ENCODE assay signal across 8 mouse cellular contexts in the genomic region with DNA sequence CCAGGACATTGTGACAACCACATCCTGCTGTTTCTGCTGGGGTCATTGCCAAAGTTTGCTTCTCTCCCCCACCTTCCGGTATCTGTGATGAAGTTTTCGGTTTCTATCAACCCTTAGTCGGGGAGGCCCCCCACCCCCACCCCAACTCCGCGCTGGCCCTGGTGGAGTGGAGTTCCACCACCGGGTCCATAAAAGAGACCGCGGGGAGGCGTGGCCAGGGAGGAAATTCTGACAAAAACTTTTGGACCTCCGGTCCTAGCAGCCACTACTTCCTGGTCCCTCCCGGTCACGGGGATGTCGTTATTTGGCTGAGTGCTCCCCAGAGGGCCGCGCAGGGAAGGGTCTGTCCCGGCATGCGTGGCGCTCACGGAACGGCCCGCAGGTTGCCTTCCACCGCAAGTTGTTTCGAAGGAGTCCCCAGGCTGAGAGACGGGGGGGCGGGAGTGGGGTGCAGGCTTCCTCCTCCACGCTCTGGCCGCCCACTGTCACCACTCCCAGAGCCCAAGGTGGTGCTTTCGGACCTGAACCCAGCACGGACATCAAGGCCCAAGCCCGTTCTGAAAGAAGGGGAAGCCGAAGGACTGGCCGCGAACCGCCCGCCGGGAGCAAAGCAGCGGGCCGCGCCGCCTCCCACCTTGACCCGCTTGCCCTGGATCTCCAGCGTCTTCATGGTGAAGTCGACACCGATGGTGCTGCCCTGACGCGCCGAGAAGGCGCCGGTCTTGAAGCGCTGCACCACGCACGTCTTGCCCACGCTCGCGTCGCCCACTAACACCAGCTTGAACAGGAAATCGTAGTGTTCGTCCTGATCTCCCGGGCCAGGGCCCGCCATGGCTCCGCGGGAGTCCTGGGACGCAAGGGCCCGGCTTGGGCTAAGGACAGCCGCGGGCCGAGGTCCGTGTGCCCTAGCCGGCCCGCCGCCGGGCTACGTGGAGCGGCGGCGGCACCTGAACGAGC. TPM values are rescaled to one million over a fixed set of nuclear protein-coding genes. Genes with fewer than 3 reads are reported as not detected.
DNase-seq lines count a peak whose midpoint lies in the region; ATAC-seq and TF ChIP-seq lines count a peak whose summit lies in the region.

No protein-coding gene starts in this region.

- H3K27me3 ChIP-seq in embryonic facial prominence, embryonic 14.5 days (replicated peaks; ENCODE audit: control insufficient read depth, insufficient read depth, low read length), result no peaks in the 10 kb centered on the region
- H3K27me3 ChIP-seq in liver, adult 2 months (ENCODE audit: control insufficient read depth, insufficient read depth, low read length), result no peaks in the 10 kb centered on the region

- no peaks in the 10 kb centered on the region for H3K9me3 ChIP-seq in embryonic facial prominence, embryonic 14.5 days (ENCODE audit: control insufficient read depth, low read length)

- peak; percentile 54 for DNase-seq in embryo, embryonic 10 days (ENCODE audit: low spot score)
- DNase-seq in embryo, embryonic 9.5 days (ENCODE audit: extremely low spot score), result no peak
- peak; percentile 40 for DNase-seq in embryonic facial prominence, embryonic 14.5 days (ENCODE audit: low spot score)
- peak; percentile 79 to 87 for DNase-seq in heart, adult 9 months (ENCODE audit: low spot score in 2 of 2)
- peak; percentile 76 to 78 for DNase-seq in kidney, adult 8-10 months
- DNase-seq in liver, adult 2 months (ENCODE audit: extremely low read depth, low read depth, low spot score), result peak; percentile 80
- peak; percentile 75 to 82 for DNase-seq in spleen, postnatal 36 days (ENCODE audit: low spot score in 2 of 2)

- peak; percentile 63; the same call in 1 of the 2 replicates for TF ChIP-seq POLR2A in liver, adult 2 months (IDR thresholded peaks at IDR 0.05; ENCODE audit: extremely low read depth, insufficient read depth, low read length)

- H3K4me2 ChIP-seq in embryonic facial prominence, embryonic 14.5 days (ENCODE audit: low read depth, low read length), result peak overlapping the region; percentile 91

- peak overlapping the region; percentile 79 for H3K9ac ChIP-seq in embryonic facial prominence, embryonic 14.5 days (ENCODE audit: low read depth, low read length)
- peak overlapping the region; percentile 93 for H3K9ac ChIP-seq in liver, adult 2 months (ENCODE audit: low read depth, low read length)

- H3K4me3 ChIP-seq in embryonic facial prominence, embryonic 14.5 days (ENCODE audit: low read depth, low read length), result peak overlapping the region; percentile 75
- H3K4me3 ChIP-seq in liver, adult 2 months (ENCODE audit: insufficient read depth, low read depth, low read length), result peak overlapping the region; percentile 85

- ATAC-seq in embryonic facial prominence, embryonic 14.5 days (ENCODE audit: low read depth), result peak; percentile 48
- ATAC-seq in monocyte, adult 5-6 weeks (replicated peaks; ENCODE audit: insufficient number of reproducible peaks, low FRiP score, low TSS enrichment, poor library complexity, severe bottlenecking), result peak; percentile 3; the same call in 1 of the 2 replicates

- peaks cover 14% of the 10 kb centered on the region; the same call in 1 of the 2 replicates for H3K36me3 ChIP-seq in embryonic facial prominence, embryonic 14.5 days (ENCODE audit: control insufficient read depth, insufficient read depth, low read length)
- H3K36me3 ChIP-seq in liver, adult 2 months (ENCODE audit: control insufficient read depth, insufficient read depth, low read length), result no peaks in the 10 kb centered on the region; the same call in 1 of the 2 replicates

- H3K79me2 ChIP-seq in liver, adult 2 months (ENCODE audit: control insufficient read depth, insufficient read depth, low read length), result peaks cover 14% of the 10 kb centered on the region; the same call in 1 of the 2 replicates

- WGBS in embryonic facial prominence, embryonic 14.5 days, result 1% methylated on average over 44 of the region's 77 CpGs
- under 1% methylated on average over 77 of the region's 77 CpGs for WGBS in liver, adult 2 months

- TF ChIP-seq CTCF in liver, adult 2 months (IDR thresholded peaks at IDR 0.05; ENCODE audit: low read depth, low read length), result no peak

- H3K27ac ChIP-seq in embryonic facial prominence, embryonic 14.5 days (replicated peaks; ENCODE audit: low read depth, low read length), result peak overlapping the region; percentile 71
- peak overlapping the region; percentile 97 for H3K27ac ChIP-seq in liver, adult 2 months (replicated peaks; ENCODE audit: insufficient read depth, low read depth, low read length)

- H3K4me1 ChIP-seq in embryonic facial prominence, embryonic 14.5 days (ENCODE audit: control insufficient read depth, insufficient read depth, low read length), result peaks cover 15% of the 10 kb centered on the region
- peaks cover 17% of the 10 kb centered on the region for H3K4me1 ChIP-seq in liver, adult 2 months (ENCODE audit: control insufficient read depth, insufficient read depth, low read length)

RNA-seq across cellular contexts. Expression of gene Rab43, which starts 1.0 kb away (rescaled TPM):
- polyA plus RNA-seq in embryonic facial prominence, embryonic 14.5 days (2014; fragmentation: Nextera tagmentation; extraction: Ambion mirVana), result 14.2 and 18.6 TPM in 2 replicates
- total RNA-seq in liver, adult 2 months (2014; rRNA removed), result 63.0 and 71.9 TPM in 2 replicates
- polyA plus RNA-seq in liver, adult 2 months (2012; rRNA removed), result 106 and 139 TPM in 2 replicates
- total RNA-seq in monocyte, adult 5-6 weeks (2017), result 33.6 to 48.6 TPM (median 34.7 TPM) in 3 replicates

RNA-seq across cellular contexts. Expression of gene Gm45140, which starts 24.6 kb away (rescaled TPM):
- 3.6 and 4.1 TPM in 2 replicates for polyA plus RNA-seq in embryonic facial prominence, embryonic 14.5 days (2014; fragmentation: Nextera tagmentation; extraction: Ambion mirVana)
- total RNA-seq in liver, adult 2 months (2014; rRNA removed), result 1.0 and 1.1 TPM in 2 replicates
- 0.51 and 0.98 TPM in 2 replicates for polyA plus RNA-seq in liver, adult 2 months (2012; rRNA removed)
- 27.5 to 45.6 TPM (median 37.9 TPM) in 3 replicates for total RNA-seq in monocyte, adult 5-6 weeks (2017)

RNA-seq across cellular contexts. Expression of gene Isy1, which starts 27.6 kb away (rescaled TPM):
- 34.7 and 42.7 TPM in 2 replicates for polyA plus RNA-seq in embryonic facial prominence, embryonic 14.5 days (2014; fragmentation: Nextera tagmentation; extraction: Ambion mirVana)
- 18.6 and 22.8 TPM in 2 replicates for total RNA-seq in liver, adult 2 months (2014; rRNA removed)
- polyA plus RNA-seq in liver, adult 2 months (2012; rRNA removed), result 5.6 and 6.8 TPM in 2 replicates
- total RNA-seq in monocyte, adult 5-6 weeks (2017), result 60.7 to 130 TPM (median 83.6 TPM) in 3 replicates

RNA-seq across cellular contexts. Expression of gene Gp9, which starts 33.1 kb away (rescaled TPM):
- polyA plus RNA-seq in embryonic facial prominence, embryonic 14.5 days (2014; fragmentation: Nextera tagmentation; extraction: Ambion mirVana), result 1.2 and 1.3 TPM in 2 replicates
- 0.34 and 0.74 TPM in 2 replicates for total RNA-seq in liver, adult 2 months (2014; rRNA removed)
- 0.25 TPM in 1 of 2 replicates, not detected in the other for polyA plus RNA-seq in liver, adult 2 months (2012; rRNA removed)
- 1.9 to 42.8 TPM (median 3.1 TPM) in 3 replicates for total RNA-seq in monocyte, adult 5-6 weeks (2017)

RNA-seq across cellular contexts. Expression of gene Cnbp, which starts 39.9 kb away (rescaled TPM):
- polyA plus RNA-seq in embryonic facial prominence, embryonic 14.5 days (2014; fragmentation: Nextera tagmentation; extraction: Ambion mirVana), result 1,063 and 1,144 TPM in 2 replicates
- total RNA-seq in liver, adult 2 months (2014; rRNA removed), result 271 and 286 TPM in 2 replicates
- 165 and 177 TPM in 2 replicates for polyA plus RNA-seq in liver, adult 2 months (2012; rRNA removed)
- total RNA-seq in monocyte, adult 5-6 weeks (2017), result 887 to 1,002 TPM (median 999 TPM) in 3 replicates

Comparison
In these comparisons a context has a peak if more than half of its experiments do, and no peak if none do; other contexts are left out.
1. RNA of gene Gm45140, which starts 24.6 kb away (total RNA-seq): 27.5 to 45.6 TPM in monocyte, adult 5-6 weeks; 1.0 to 1.1 TPM in liver, adult 2 months; every median in the first group is over 10 times any median in the second.